Mouse (Mus musculus) 3134 (cell line): ENCODE results near the gene Olfr508.
"Not testable (repeated sequence)": the region's sequence is repeated elsewhere in the genome, so short reads cannot be mapped to it uniquely, and the experiment has no call there.

Experiments used
- DNase-seq: peaks from one replicate; pipeline ENCODE4 v3.0.0-alpha.2; 2011; ENCODE audit warnings: low spot score; ENCODE audit not compliant: insufficient read length; ENCODE audit errors: extremely low read depth

Olfr508 gene

DNA sequence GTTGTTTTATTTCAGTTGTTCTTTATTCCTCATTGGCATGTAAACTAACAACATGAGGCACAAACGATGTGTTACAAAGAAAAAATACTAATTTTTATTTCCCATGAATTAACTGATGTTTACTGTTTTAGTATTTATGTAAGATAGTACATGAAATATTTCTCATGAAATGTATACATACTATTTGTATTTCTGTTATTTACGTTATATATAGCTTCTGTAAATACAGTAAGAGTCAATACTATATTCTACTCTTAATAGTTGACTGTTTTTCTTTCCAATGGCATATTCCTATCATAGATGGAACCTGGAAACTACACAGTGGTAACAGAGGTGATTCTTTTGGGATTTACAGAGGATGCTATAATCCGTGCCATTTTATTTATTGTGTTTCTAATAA lies at the start of gene Olfr508:
Gene Olfr508, plus strand, starts transcription at position 301 of the 400 bp plus-strand sequence.
- no peak for DNase-seq

DNA sequence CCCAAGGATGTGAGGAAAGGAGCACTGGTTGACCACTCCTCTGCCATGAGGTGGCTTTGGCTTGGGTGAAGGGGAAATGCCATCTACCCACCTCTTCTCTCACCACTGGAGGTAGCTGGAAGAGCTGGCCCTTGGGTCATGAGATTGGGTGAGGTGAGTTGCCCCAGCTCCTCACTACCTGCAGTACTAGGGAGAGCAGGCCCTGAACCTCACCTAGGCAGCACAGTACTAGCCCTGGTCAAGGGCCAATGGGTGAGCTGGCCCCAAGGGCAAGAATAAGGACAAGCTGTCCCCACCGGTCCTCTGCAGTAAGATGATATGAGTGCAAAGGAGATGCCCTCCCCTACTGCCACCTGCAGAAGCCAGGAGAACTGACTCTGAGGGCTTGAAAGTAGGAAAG lies 40.0 kb upstream of the Olfr508 start:
- no peak for DNase-seq

DNA sequence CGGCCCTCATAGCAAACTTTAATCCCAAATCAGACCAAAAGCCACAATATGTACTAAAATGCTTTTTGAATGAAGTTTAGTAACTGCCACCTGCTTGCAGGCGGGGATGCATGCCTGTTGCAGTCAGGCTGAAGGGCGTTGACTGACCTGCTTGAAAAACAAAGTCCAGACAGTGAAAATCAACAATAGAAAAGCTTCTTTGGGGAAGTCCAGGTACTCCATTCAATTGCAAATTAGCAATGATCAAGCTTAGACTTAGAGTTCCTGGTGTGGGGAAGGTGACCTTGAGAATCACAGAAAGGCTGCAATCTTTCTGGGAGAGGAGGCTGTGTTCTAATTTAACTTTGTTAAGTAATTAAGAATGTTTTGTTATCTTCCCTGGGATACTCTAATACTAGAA lies 27.9 kb upstream of the Olfr508 start:
- DNase-seq, result not testable (repeated sequence)

DNA sequence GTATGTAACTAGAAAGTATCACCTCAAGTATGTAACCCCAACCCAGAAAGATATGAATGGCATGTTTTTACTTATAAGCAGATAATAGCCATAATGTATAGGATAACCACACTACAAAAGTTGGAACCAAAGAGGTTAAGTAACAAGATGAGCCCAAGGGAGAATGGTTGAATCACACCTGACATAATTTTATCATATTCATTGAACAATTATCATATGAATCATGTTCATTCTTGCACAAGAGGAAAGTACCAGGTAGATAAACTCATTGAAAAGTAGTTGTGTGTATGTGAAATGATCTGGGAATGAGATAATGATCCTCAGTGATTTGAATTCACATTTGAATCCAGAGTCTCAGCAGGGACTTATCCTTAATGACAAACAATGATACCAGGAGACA lies 19.3 kb upstream of the Olfr508 start, which contains the start of gene Olfr506:
Gene Olfr506, plus strand, starts transcription at position 301 of the 400 bp plus-strand sequence.
- no peak for DNase-seq

DNA sequence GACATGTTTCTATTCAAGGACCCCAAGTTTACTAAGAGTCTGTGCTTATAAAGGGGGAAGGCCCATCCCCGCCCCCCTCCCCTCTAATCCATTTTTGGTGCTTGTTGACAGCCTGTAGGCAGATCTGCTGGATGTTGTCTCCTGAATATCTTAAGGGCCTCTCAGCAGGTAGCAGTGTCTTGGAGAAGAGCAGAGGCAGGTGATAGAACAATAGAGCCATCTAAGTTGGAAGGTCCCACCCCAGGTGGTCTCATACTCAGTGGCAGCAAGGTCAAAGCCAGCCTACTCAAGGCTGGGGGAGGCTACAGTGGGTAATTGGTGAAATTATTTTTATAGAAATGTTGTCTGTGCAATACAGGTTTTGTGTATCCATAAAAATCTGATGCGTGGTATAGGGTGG lies 15.7 kb upstream of the Olfr508 start:
- DNase-seq, result no peak

DNA sequence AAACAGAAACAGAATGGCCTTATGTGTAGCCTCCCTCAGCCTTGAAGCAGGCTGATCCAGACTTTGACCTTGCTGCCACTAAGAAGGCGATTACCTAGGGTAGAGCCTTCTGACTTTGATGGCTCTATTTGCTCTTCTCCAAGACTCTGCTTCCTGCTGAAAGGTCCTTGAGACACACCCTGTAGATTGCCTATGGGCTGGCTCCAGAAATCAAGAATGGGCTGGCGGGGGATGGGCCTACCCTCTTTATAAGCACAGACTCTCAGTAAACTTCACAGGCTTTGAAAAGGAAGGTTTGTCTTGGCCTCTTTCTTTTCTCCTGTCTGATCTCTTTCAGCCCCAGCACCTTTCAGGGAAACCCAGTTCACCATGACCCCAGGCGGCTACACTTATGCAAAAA lies 13.0 kb upstream of the Olfr508 start:
- not testable (repeated sequence) for DNase-seq

DNA sequence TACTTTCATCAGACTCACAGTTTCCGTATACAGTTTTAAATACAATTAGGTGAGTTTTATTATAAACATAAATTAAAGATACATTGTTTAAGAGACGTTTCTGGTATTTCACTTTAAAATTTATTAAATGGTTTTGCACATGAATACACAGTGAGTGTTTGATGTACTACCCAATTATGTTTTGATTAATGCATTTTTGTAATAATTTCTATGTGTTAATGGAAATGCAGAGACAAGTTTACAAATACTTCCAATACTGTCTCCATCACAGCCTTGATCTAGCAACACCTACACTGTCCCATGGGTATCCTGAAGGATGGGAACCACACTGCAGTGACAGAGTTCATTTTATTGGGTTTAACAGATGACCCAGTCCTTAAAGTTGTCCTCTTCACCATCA lies 8.3 kb upstream of the Olfr508 start, which contains the start of gene Olfr507:
Gene Olfr507, plus strand, starts transcription at position 301 of the 400 bp plus-strand sequence.
- DNase-seq, result no peak

DNA sequence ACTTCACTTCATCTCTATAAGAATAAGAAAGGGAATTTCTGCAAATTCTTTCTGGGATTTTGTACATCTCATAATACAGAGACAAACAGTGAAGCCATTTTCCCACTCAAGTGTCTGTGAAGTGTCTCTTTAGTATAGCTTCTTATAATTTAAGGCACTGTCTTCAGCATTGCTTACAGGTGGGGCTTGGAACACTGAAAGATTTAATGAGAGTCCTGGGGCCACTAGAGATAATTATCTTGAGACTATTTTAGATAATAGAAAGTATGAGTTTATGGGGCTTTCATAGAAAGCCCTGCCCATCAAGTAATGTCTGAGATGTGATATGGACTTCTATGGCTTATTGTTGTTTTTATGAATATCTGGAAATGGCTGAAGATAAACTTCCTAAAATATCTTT lies 22.0 kb downstream of the Olfr508 start, which contains the start of gene Olfr509:
Gene Olfr509, minus strand, starts transcription at position 101 of the 400 bp plus-strand sequence.
- no peak for DNase-seq

DNA sequence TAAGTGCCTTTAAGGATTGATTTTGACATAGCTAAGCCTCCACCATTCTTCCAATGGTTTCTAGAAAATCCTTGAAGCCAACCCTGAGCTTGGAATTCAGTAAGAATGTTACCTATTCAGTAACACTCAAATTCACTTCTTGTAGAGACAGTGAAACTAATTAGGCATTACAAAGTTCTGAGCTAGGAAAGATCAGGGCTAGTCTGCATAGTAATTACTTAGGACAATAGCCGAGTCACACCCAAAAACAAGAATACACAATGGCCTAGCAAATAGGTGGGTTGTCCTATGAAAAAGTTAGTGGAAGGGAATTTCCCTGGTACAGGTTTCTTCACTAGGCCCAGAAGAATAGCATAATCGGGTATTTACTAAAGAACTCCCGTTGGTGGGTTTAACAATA lies 32.6 kb downstream of the Olfr508 start:
- DNase-seq, result no peak

DNA sequence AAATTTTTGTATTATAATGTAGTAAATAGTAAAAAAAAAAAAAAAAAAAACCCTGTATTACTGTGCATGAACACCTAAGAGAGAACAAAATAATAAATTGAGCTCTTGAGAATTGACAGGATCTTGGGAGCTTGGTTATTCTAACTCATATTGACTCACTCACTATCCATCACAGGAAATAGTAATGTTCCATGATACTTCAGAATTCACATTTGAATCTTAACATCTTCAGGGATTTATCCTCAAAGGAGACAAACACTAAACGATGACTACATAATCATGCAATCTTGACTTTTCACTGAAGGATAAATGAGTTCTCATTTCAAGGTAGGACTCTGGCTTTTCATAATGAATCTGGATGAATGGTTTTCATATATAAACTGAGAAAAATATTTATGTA lies 36.3 kb downstream of the Olfr508 start, which contains the start of gene Olfr510:
Gene Olfr510, plus strand, starts transcription at position 301 of the 400 bp plus-strand sequence.
- no peak for DNase-seq

DNA sequence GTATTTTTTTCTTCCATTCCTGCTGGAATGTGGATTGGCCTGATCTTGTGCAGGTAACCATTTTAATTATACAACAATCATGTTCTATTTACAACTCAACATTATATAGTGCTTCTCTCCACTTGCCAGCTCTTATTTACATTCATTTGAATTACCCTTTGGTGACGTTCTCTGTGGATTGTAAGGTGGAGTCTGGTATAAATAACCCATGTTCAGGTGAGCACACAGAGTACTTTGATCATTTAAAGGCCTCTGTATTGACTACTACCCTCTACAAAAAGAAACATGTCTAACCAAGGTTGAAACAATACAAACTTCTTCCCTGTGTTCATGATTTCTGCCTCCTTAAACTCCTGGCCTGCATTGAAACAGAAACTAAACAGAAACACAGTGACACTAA lies 41.3 kb downstream of the Olfr508 start:
- no peak for DNase-seq

DNA sequence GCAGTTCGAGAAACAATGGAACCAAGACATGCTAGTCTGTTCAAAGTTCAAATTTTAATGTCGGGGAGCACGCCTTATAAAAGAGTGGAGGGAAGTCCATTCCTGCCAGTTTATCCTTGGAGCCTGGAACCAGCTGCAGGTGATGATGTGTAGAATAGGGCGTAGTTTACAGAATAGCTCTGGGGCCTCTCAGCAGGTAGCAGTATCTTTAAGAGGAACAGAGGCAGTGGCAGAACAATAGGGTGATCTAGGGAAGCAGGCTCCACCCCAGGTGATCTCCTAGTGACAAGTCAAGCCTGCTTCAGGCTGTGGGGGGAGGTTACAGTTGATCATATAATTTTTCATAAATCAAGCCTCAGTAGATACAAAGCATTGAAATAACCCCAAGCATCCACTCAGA lies 49.1 kb downstream of the Olfr508 start:
- DNase-seq, result no peak
